ENCODE assay signal across 8 mouse cellular contexts in the genomic region with DNA sequence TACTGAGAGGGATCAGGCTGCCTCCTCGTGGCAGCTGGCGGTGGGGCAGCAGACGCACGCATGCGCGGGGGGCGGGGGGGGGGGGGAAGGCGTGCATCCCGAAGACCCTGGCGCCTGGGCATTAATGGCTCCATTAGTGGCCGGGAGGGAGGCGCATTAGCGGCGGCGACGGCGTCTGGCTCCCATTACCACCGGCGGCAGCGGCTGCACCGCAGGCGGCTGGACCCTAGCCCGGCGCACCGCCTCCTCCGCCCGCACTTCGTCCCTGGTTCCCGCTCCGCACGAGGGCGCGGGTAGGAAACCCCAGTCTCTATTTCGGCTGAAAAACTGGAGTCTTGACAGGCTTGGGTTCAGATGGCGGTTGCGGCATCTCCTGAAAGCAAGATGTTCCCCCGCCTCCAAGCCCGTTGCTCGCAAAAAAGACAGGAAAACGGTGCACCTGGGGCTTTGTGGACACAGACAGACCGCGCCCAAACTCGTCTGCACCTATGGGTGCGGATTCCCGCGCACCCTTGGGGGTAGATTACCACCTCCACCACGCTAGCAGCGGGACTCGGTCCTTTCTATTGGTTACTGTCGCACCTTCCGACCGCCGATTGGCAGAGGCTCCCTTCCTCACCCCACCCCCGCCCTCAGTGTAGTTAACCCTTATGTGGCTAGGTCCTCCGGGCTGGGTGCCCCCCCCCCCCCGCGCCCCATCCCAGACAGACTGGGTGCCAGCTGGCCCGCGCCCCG. TPM values are rescaled to one million over a fixed set of nuclear protein-coding genes. Genes with fewer than 3 reads are reported as not detected.
DNase-seq lines count a peak whose midpoint lies in the region; ATAC-seq and TF ChIP-seq lines count a peak whose summit lies in the region.

No protein-coding gene starts in this region.

- H3K4me2 ChIP-seq in heart, embryonic 15.5 days = peak overlapping the region; percentile 80
- peak overlapping the region; percentile 99 for H3K4me2 ChIP-seq in liver, embryonic 12.5 days

- peak overlapping the region; percentile 98 for H3K27ac ChIP-seq in heart, embryonic 15.5 days
- H3K27ac ChIP-seq in liver, embryonic 12.5 days = peak overlapping the region; percentile 97

- no peaks in the 10 kb centered on the region for H3K9me3 ChIP-seq in erythroblast, embryonic 14.5 days (ENCODE audit: control insufficient read depth, low read length)
- H3K9me3 ChIP-seq in heart, embryonic 15.5 days (replicated peaks) = no peaks in the 10 kb centered on the region
- no peaks in the 10 kb centered on the region for H3K9me3 ChIP-seq in liver, embryonic 12.5 days (replicated peaks)

- DNase-seq in CD4-positive helper T cell, adult 2 months (ENCODE audit: low read depth, low spot score) = peak; percentile 97
- peak; percentile 97 for DNase-seq in brain, embryonic 14.5 days (ENCODE audit: low read depth)
- DNase-seq in kidney, postnatal 14 days = peak; percentile 90
- DNase-seq in naive thymus-derived CD4-positive, alpha-beta T cell, adult 2 months (ENCODE audit: low read depth) = peak; percentile 96
- DNase-seq in spleen, postnatal 4 days (ENCODE audit: low spot score in 2 of 2) = peak; percentile 86 to 89

- peak; percentile 48 for ATAC-seq in heart, embryonic 15.5 days (replicated peaks; ENCODE audit: insufficient number of reproducible peaks, insufficient read depth, low FRiP score, low read depth)
- peak; percentile 69 for ATAC-seq in liver, embryonic 12.5 days

- TF ChIP-seq CTCF in brain, embryonic 14.5 days (IDR thresholded peaks at IDR 0.05; ENCODE audit: borderline replicate concordance, extremely low read depth, insufficient read depth, insufficient read length) = peak; percentile 71

- peak overlapping the region; percentile 66 for H3K9ac ChIP-seq in heart, embryonic 15.5 days
- H3K9ac ChIP-seq in liver, embryonic 12.5 days = peak overlapping the region; percentile 87

- peak; percentile 70 for TF ChIP-seq POLR2A in brain, embryonic 14.5 days (IDR thresholded peaks at IDR 0.05; ENCODE audit: borderline replicate concordance, extremely low read depth, insufficient read depth, insufficient read length, poor library complexity, severe bottlenecking)

- peaks cover 42% of the 10 kb centered on the region for H3K36me3 ChIP-seq in erythroblast, embryonic 14.5 days (ENCODE audit: control insufficient read depth)
- no peaks in the 10 kb centered on the region for H3K36me3 ChIP-seq in heart, embryonic 15.5 days
- H3K36me3 ChIP-seq in liver, embryonic 12.5 days = 0 out of 2 replicates have a peak, but pooled peaks cover 3% of the 10 kb centered on the region

- peaks cover 92% of the 10 kb centered on the region for H3K4me1 ChIP-seq in erythroblast, embryonic 14.5 days (ENCODE audit: control insufficient read depth)
- peaks cover 76% of the 10 kb centered on the region for H3K4me1 ChIP-seq in heart, embryonic 15.5 days (replicated peaks)
- H3K4me1 ChIP-seq in liver, embryonic 12.5 days = peaks cover 86% of the 10 kb centered on the region

- H3K4me3 ChIP-seq in erythroblast, embryonic 14.5 days (replicated peaks) = peak overlapping the region; percentile 74
- peak overlapping the region; percentile 83 for H3K4me3 ChIP-seq in heart, embryonic 15.5 days
- H3K4me3 ChIP-seq in liver, embryonic 12.5 days = peak overlapping the region; percentile 67

- WGBS in heart, embryonic 15.5 days = under 1% methylated on average over 54 of the region's 60 CpGs
- under 1% methylated on average over 57 of the region's 60 CpGs for WGBS in liver, embryonic 12.5 days (ENCODE audit: insufficient replicate concordance)

- no peaks in the 10 kb centered on the region for H3K27me3 ChIP-seq in erythroblast, embryonic 14.5 days (ENCODE audit: control insufficient read depth)
- H3K27me3 ChIP-seq in heart, embryonic 15.5 days = no peaks in the 10 kb centered on the region
- no peaks in the 10 kb centered on the region for H3K27me3 ChIP-seq in liver, embryonic 12.5 days (replicated peaks)

RNA-seq across cellular contexts. Expression of a gene that starts 11.0 kb away (rescaled TPM):
- 107 and 149 TPM in 2 replicates for polyA plus RNA-seq in brain, embryonic 14.5 days (2012; rRNA removed)
- 47.3 and 55.9 TPM in 2 replicates for polyA plus RNA-seq in erythroblast, embryonic 14.5 days (2012)
- 22.9 and 27.4 TPM in 2 replicates for polyA plus RNA-seq in heart, embryonic 15.5 days (2015; fragmentation: Nextera tagmentation; extraction: Ambion mirVana)
- polyA plus RNA-seq in liver, embryonic 12.5 days (2016; fragmentation: Nextera tagmentation; extraction: Ambion mirVana) = 17.0 TPM in 2 replicates

RNA-seq across cellular contexts. Expression of a gene that starts 19.3 kb away (rescaled TPM):
- 640 and 871 TPM in 2 replicates for polyA plus RNA-seq in brain, embryonic 14.5 days (2012; rRNA removed)
- polyA plus RNA-seq in erythroblast, embryonic 14.5 days (2012) = 1.2 TPM in 2 replicates
- 103 and 119 TPM in 2 replicates for polyA plus RNA-seq in heart, embryonic 15.5 days (2015; fragmentation: Nextera tagmentation; extraction: Ambion mirVana)
- polyA plus RNA-seq in liver, embryonic 12.5 days (2016; fragmentation: Nextera tagmentation; extraction: Ambion mirVana) = 44.1 and 51.0 TPM in 2 replicates

RNA-seq across cellular contexts. Expression of a gene that starts 22.7 kb away (rescaled TPM):
- polyA plus RNA-seq in brain, embryonic 14.5 days (2012; rRNA removed) = 2.8 and 2.9 TPM in 2 replicates
- polyA plus RNA-seq in erythroblast, embryonic 14.5 days (2012) = not detected in 2 replicates
- 0.10 and 0.15 TPM in 2 replicates for polyA plus RNA-seq in heart, embryonic 15.5 days (2015; fragmentation: Nextera tagmentation; extraction: Ambion mirVana)
- 0.10 and 0.14 TPM in 2 replicates for polyA plus RNA-seq in liver, embryonic 12.5 days (2016; fragmentation: Nextera tagmentation; extraction: Ambion mirVana)

RNA-seq across cellular contexts. Expression of a gene that starts 27.4 kb away (rescaled TPM):
- 163 and 167 TPM in 2 replicates for polyA plus RNA-seq in brain, embryonic 14.5 days (2012; rRNA removed)
- not detected in 2 replicates for polyA plus RNA-seq in erythroblast, embryonic 14.5 days (2012)
- polyA plus RNA-seq in heart, embryonic 15.5 days (2015; fragmentation: Nextera tagmentation; extraction: Ambion mirVana) = 0.05 and 0.27 TPM in 2 replicates
- 0.14 TPM in 2 replicates for polyA plus RNA-seq in liver, embryonic 12.5 days (2016; fragmentation: Nextera tagmentation; extraction: Ambion mirVana)

RNA-seq across cellular contexts. Expression of a gene that starts 27.9 kb away (rescaled TPM):
- 20.2 and 28.4 TPM in 2 replicates for polyA plus RNA-seq in brain, embryonic 14.5 days (2012; rRNA removed)
- polyA plus RNA-seq in erythroblast, embryonic 14.5 days (2012) = 3.2 and 3.6 TPM in 2 replicates
- polyA plus RNA-seq in heart, embryonic 15.5 days (2015; fragmentation: Nextera tagmentation; extraction: Ambion mirVana) = 12.1 and 13.2 TPM in 2 replicates
- polyA plus RNA-seq in liver, embryonic 12.5 days (2016; fragmentation: Nextera tagmentation; extraction: Ambion mirVana) = 6.5 and 7.5 TPM in 2 replicates

Comparison
In these comparisons a context has a peak if more than half of its experiments do, and no peak if none do; other contexts are left out.
1. Peak in every context shown above with its lines: DNase-seq, ATAC-seq, H3K4me3 ChIP-seq and H3K27ac ChIP-seq.
2. RNA of a gene that starts 19.3 kb away (polyA plus RNA-seq): 640 to 871 TPM in brain, embryonic 14.5 days, 103 to 119 TPM in heart, embryonic 15.5 days and 44.1 to 51.0 TPM in liver, embryonic 12.5 days; 1.2 TPM in erythroblast, embryonic 14.5 days; every median in the first group is over 10 times any median in the second.